Mouse (Mus musculus): ENCODE data around the gene Obox3. TPM values are rescaled to one million over a fixed set of nuclear protein-coding genes. Genes with fewer than 3 reads are reported as not detected.

Gene Obox3
- 0.15 TPM for polyA plus RNA-seq (2017; shearing (Covaris generic))

DNA sequence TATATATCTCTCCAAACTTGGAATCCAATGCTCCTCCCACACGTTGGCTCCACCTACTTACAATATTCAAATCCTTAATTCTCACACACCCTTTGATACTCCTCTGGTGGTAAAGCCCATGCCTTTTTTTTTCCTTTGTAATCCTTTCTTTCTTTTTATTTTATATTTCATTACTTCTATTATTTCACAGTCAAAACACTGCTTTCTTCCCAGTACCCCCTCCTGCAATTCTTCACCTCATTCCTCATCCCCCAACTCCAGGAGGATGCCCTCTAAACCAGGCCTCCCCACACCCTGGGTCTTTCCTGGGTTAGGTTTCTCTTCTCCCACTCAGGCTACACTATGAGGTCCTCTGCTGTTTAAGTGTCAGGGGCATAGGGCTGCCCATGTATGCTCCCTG lies at the start of gene Obox3:
Gene Obox3 (minus strand): TSS at position 101 of the 400 bp plus-strand sequence.

Other genes starting within 250 kb of the Obox3 start
- not detected for gene Obox5, start 110.2 kb upstream of the Obox3 start, polyA plus RNA-seq (2017; shearing (Covaris generic))
- gene Obox6, start 199.8 kb upstream of the Obox3 start, polyA plus RNA-seq (2017; shearing (Covaris generic)): not detected
- not detected for gene Crx, start 240.1 kb upstream of the Obox3 start, polyA plus RNA-seq (2017; shearing (Covaris generic))
- gene Crxos, start 242.7 kb upstream of the Obox3 start, polyA plus RNA-seq (2017; shearing (Covaris generic)): not detected

Data from naive thymus-derived CD4-positive, alpha-beta T cell, adult 5 months (primary cell).